Mouse (Mus musculus): ENCODE data around the gene Armc8.

GRCm38 (mm10) chr9:99559557-99559904 is 9.2 kb downstream of the Armc8 start:
- TF ChIP-seq CTCF (IDR thresholded peaks at IDR 0.05; ENCODE audit: insufficient read depth, low read depth, low read length) = no peak
- no peak for TF ChIP-seq POLR2A (IDR thresholded peaks at IDR 0.05; ENCODE audit: insufficient read depth, low read depth, low read length)
